Mouse (Mus musculus) erythroblast, embryonic 14.5 days (primary cell): Measurements from ENCODE around the gene Trove2.
"Not testable (repeated sequence)": the region's sequence is repeated elsewhere in the genome, so short reads cannot be mapped to it uniquely, and the experiment has no call there.

Experiments
- GATA1 ChIP-seq: IDR thresholded peaks from 2 replicates; pipeline ENCODE4 v1.6.1; 2012; ENCODE audit warnings: low read length, inconsistent platforms, mixed read lengths
- TAL1 ChIP-seq: IDR thresholded peaks from 3 replicates; pipeline ENCODE4 v1.6.1; 2012; ENCODE audit warnings: low read length, inconsistent platforms, mixed read lengths

DNA sequence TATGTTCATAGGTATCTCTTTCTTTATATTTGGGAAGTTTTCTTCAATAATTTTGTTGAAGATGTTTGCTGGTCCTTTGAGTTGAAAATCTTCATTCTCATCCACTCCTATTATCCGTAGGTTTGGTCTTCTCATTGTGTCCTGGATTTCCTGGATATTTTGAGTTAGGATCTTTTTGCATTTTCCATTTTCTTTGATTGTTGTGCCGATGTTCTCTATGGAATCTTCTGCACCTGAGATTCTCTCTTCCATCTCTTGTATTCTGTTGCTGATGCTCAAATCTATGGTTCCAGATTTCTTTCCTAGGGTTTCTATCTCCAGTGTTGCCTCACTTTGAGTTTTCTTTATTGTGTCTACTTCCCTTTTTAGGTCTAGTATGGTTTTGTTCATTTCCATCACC, 60.8 kb downstream of the Trove2 start, which contains the start of gene Glrx2:
- TF ChIP-seq GATA1, TAL1: not testable (repeated sequence)
